Mouse (Mus musculus): ENCODE measurements at regions not wholly inside any gene's neighbourhood (a gene's known extent, or its start where the extent isn't known, plus 50 kb on each side); places are given as distances from the start of the nearest gene placed in this dataset.

GRCm38 (mm10) chr11:23154851-23155250 lies 101.0 kb upstream of the Xpo1 start:
- Histone ChIP-seq H3K9ac (ENCODE audit: low read depth, low read length) (no peak overlapping the region), H3K4me1 (ENCODE audit: control insufficient read depth, insufficient read depth, low read length) (no peaks in the 10 kb centered on the region), H3K27me3 (ENCODE audit: control insufficient read depth, insufficient read depth, low read length) (no peaks in the 10 kb centered on the region), H3K9me3 (replicated peaks; ENCODE audit: control insufficient read depth, low read length) (no peaks in the 10 kb centered on the region), H3K4me3 (ENCODE audit: low read depth, low read length) (no peak overlapping the region), H3K4me2 (no peak overlapping the region), H3K36me3 (ENCODE audit: control insufficient read depth, insufficient read depth, low read length) (no peaks in the 10 kb centered on the region), H3K27ac (ENCODE audit: low read depth, low read length) (no peak overlapping the region)
- no peak for ATAC-seq (replicated peaks; ENCODE audit: insufficient number of reproducible peaks, low FRiP score, low TSS enrichment)
- 61% methylated on average over 1 of the region's 1 CpGs for WGBS (ENCODE audit: insufficient replicate concordance)

DNA sequence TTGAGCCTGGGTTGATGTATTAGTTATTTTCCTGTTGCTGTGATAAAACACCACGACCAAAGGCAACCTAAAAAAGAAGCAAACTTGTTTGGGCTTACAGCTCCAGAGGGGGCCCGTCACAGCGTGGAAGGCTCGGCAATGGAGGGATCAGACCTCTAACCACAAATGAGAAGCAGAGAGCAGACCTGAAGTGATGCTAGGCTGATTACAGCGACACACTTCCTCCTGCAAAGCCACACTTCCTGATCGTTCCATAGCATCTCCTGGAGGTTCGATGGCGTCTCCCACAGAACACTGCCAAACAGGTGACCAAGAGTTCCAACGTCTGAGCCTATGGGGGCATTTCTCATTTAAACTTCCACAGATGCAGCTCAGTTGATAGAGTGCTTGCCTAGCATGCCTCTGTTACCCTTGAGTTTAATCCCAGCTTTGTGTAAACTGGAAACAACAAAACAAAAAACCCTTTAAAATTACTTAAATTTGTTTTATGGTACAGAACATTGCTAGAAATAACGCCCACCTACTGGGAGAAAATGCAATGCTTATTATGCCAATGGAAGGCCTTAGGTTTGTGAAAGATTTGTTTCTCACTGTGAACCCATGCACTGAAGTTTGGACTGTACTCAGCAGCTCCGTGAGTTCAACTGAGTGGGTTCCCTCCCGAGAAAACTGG lies 87.2 kb upstream of the Xpo1 start:
- H3K9ac ChIP-seq (ENCODE audit: low read depth, low read length), result no peak overlapping the region
- H3K4me1 ChIP-seq (ENCODE audit: control insufficient read depth, insufficient read depth, low read length), result 0 out of 2 replicates have a peak, but pooled peaks cover 4% of the 10 kb centered on the region
- H3K27ac ChIP-seq (ENCODE audit: low read depth, low read length), result no peak overlapping the region
- no peaks in the 10 kb centered on the region for H3K36me3 ChIP-seq (ENCODE audit: control insufficient read depth, insufficient read depth, low read length)
- H3K4me2 ChIP-seq, result no peak overlapping the region
- H3K4me3 ChIP-seq (ENCODE audit: low read depth, low read length), result no peak overlapping the region
- 72% methylated on average over 12 of the region's 12 CpGs for WGBS (ENCODE audit: insufficient replicate concordance)
- ATAC-seq (replicated peaks; ENCODE audit: insufficient number of reproducible peaks, low FRiP score, low TSS enrichment), result no peak
- H3K9me3 ChIP-seq (replicated peaks; ENCODE audit: control insufficient read depth, low read length), result no peaks in the 10 kb centered on the region
- H3K27me3 ChIP-seq (ENCODE audit: control insufficient read depth, insufficient read depth, low read length), result no peaks in the 10 kb centered on the region

GRCm38 (mm10) chr11:23169742-23170428 lies 86.0 kb upstream of the Xpo1 start:
- peak; percentile 73; the same call in 1 of the 2 replicates for ATAC-seq (replicated peaks; ENCODE audit: insufficient number of reproducible peaks, low FRiP score, low TSS enrichment)
- Histone ChIP-seq H3K27me3 (ENCODE audit: control insufficient read depth, insufficient read depth, low read length) (no peaks in the 10 kb centered on the region), H3K27ac (ENCODE audit: low read depth, low read length) (no peak overlapping the region), H3K9me3 (replicated peaks; ENCODE audit: control insufficient read depth, low read length) (no peaks in the 10 kb centered on the region), H3K9ac (ENCODE audit: low read depth, low read length) (no peak overlapping the region), H3K4me1 (ENCODE audit: control insufficient read depth, insufficient read depth, low read length) (0 out of 2 replicates have a peak, but pooled peaks cover 4% of the 10 kb centered on the region), H3K4me3 (ENCODE audit: low read depth, low read length) (no peak overlapping the region), H3K36me3 (ENCODE audit: control insufficient read depth, insufficient read depth, low read length) (no peaks in the 10 kb centered on the region), H3K4me2 (no peak overlapping the region)
- 32% methylated on average over 3 of the region's 3 CpGs for WGBS (ENCODE audit: insufficient replicate concordance)

DNA sequence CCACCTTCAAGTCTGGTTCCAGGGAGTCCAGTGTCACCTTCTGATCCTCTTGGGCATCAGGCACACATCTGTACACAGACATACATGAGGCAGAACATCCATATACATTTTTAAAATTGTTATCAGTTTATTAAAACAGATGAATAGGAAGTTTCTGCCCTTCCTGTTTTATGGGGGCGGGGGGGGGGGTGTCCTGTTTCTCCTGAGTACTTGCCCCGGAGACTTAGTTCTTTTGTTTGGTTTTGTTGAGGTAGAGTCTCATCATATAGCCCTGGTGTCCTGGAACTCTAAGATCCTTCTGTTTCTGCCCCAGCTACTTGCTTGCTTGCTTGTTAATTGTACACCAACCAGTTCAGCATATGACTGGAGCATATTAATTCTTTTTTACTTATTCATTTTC lies 85.0 kb upstream of the Xpo1 start:
- Histone ChIP-seq H3K9me3 (replicated peaks; ENCODE audit: control insufficient read depth, low read length) (no peaks in the 10 kb centered on the region), H3K36me3 (ENCODE audit: control insufficient read depth, insufficient read depth, low read length) (no peaks in the 10 kb centered on the region), H3K4me2 (no peak overlapping the region), H3K4me1 (ENCODE audit: control insufficient read depth, insufficient read depth, low read length) (0 out of 2 replicates have a peak, but pooled peaks cover 4% of the 10 kb centered on the region), H3K9ac (ENCODE audit: low read depth, low read length) (no peak overlapping the region), H3K4me3 (ENCODE audit: low read depth, low read length) (no peak overlapping the region), H3K27me3 (ENCODE audit: control insufficient read depth, insufficient read depth, low read length) (no peaks in the 10 kb centered on the region), H3K27ac (ENCODE audit: low read depth, low read length) (no peak overlapping the region)
- no peak for ATAC-seq (replicated peaks; ENCODE audit: insufficient number of reproducible peaks, low FRiP score, low TSS enrichment)
- 52% methylated on average over 2 of the region's 2 CpGs for WGBS (ENCODE audit: insufficient replicate concordance)

GRCm38 (mm10) chr11:23171760-23172159 lies 84.1 kb upstream of the Xpo1 start:
- no peaks in the 10 kb centered on the region for H3K27me3 ChIP-seq (ENCODE audit: control insufficient read depth, insufficient read depth, low read length)

GRCm38 (mm10) chr11:23181647-23182046 lies 74.2 kb upstream of the Xpo1 start:
- Histone ChIP-seq H3K27ac (ENCODE audit: low read depth, low read length) (no peak overlapping the region), H3K4me3 (ENCODE audit: low read depth, low read length) (no peak overlapping the region), H3K4me1 (ENCODE audit: control insufficient read depth, insufficient read depth, low read length) (no peaks in the 10 kb centered on the region), H3K4me2 (no peak overlapping the region), H3K9me3 (replicated peaks; ENCODE audit: control insufficient read depth, low read length) (peaks cover 3% of the 10 kb centered on the region; the same call in 1 of the 2 replicates), H3K9ac (ENCODE audit: low read depth, low read length) (no peak overlapping the region), H3K36me3 (ENCODE audit: control insufficient read depth, insufficient read depth, low read length) (no peaks in the 10 kb centered on the region), H3K27me3 (ENCODE audit: control insufficient read depth, insufficient read depth, low read length) (no peaks in the 10 kb centered on the region)
- 77% methylated on average over 7 of the region's 7 CpGs for WGBS (ENCODE audit: insufficient replicate concordance)
- no peak for ATAC-seq (replicated peaks; ENCODE audit: insufficient number of reproducible peaks, low FRiP score, low TSS enrichment)

More at GRCm38 (mm10) chr11:23171760-23172159, 84.1 kb upstream of the Xpo1 start:
- no peak overlapping the region for H3K27ac ChIP-seq (ENCODE audit: low read depth, low read length)
- H3K4me2 ChIP-seq, result no peak overlapping the region
- 0 out of 2 replicates have a peak, but pooled peaks cover 4% of the 10 kb centered on the region for H3K4me1 ChIP-seq (ENCODE audit: control insufficient read depth, insufficient read depth, low read length)
- H3K9ac ChIP-seq (ENCODE audit: low read depth, low read length), result no peak overlapping the region
- no peaks in the 10 kb centered on the region for H3K9me3 ChIP-seq (replicated peaks; ENCODE audit: control insufficient read depth, low read length)
- no peak overlapping the region for H3K4me3 ChIP-seq (ENCODE audit: low read depth, low read length)
- 92% methylated on average over 1 of the region's 1 CpGs for WGBS (ENCODE audit: insufficient replicate concordance)
- no peaks in the 10 kb centered on the region for H3K36me3 ChIP-seq (ENCODE audit: control insufficient read depth, insufficient read depth, low read length)
- no peak; the same call in 1 of the 2 replicates for ATAC-seq (replicated peaks; ENCODE audit: insufficient number of reproducible peaks, low FRiP score, low TSS enrichment)

- 87% methylated on average over 2 of the region's 2 CpGs for WGBS (ENCODE audit: insufficient replicate concordance)
Observed at GRCm38 (mm10) chr11:23185211-23185610, 70.6 kb upstream of the Xpo1 start.

GRCm38 (mm10) chr11:23201701-23202449 lies 54.0 kb upstream of the Xpo1 start:
- Histone ChIP-seq H3K27me3 (ENCODE audit: control insufficient read depth, insufficient read depth, low read length) (no peaks in the 10 kb centered on the region), H3K27ac (ENCODE audit: low read depth, low read length) (no peak overlapping the region), H3K36me3 (ENCODE audit: control insufficient read depth, insufficient read depth, low read length) (no peaks in the 10 kb centered on the region), H3K4me1 (ENCODE audit: control insufficient read depth, insufficient read depth, low read length) (no peaks in the 10 kb centered on the region), H3K4me3 (ENCODE audit: low read depth, low read length) (no peak overlapping the region), H3K9ac (ENCODE audit: low read depth, low read length) (no peak overlapping the region), H3K9me3 (replicated peaks; ENCODE audit: control insufficient read depth, low read length) (no peaks in the 10 kb centered on the region), H3K4me2 (no peak overlapping the region)
- no peak for ATAC-seq (replicated peaks; ENCODE audit: insufficient number of reproducible peaks, low FRiP score, low TSS enrichment)
- WGBS (ENCODE audit: insufficient replicate concordance), result 86% methylated on average over 9 of the region's 9 CpGs

More at GRCm38 (mm10) chr11:23185211-23185610, 70.6 kb upstream of the Xpo1 start:
- no peak overlapping the region for H3K4me2 ChIP-seq
- H3K4me3 ChIP-seq (ENCODE audit: low read depth, low read length), result no peak overlapping the region
- no peak for ATAC-seq (replicated peaks; ENCODE audit: insufficient number of reproducible peaks, low FRiP score, low TSS enrichment)
- H3K4me1 ChIP-seq (ENCODE audit: control insufficient read depth, insufficient read depth, low read length), result no peaks in the 10 kb centered on the region
- no peaks in the 10 kb centered on the region for H3K27me3 ChIP-seq (ENCODE audit: control insufficient read depth, insufficient read depth, low read length)
- no peak overlapping the region for H3K9ac ChIP-seq (ENCODE audit: low read depth, low read length)
- H3K27ac ChIP-seq (ENCODE audit: low read depth, low read length), result no peak overlapping the region
- peaks cover 3% of the 10 kb centered on the region; the same call in 1 of the 2 replicates for H3K9me3 ChIP-seq (replicated peaks; ENCODE audit: control insufficient read depth, low read length)
- H3K36me3 ChIP-seq (ENCODE audit: control insufficient read depth, insufficient read depth, low read length), result no peaks in the 10 kb centered on the region

All from heart, embryonic 11.5 days (tissue).